Mouse (Mus musculus) ovary, postnatal 36 days (tissue): ENCODE data around the gene Speg.

Source experiments
- DNase-seq: peaks from one replicate; pipeline ENCODE4 v3.0.0; 2022; ENCODE audit warnings: low spot score, mixed read lengths

Gene Speg

GRCm38 (mm10) chr1:75374950-75375936 lies at the start of gene Speg:
Speg (plus strand) TSS chr1:75375297.
- DNase-seq: no peak

- DNase-seq: no peak
Observed at GRCm38 (mm10) chr1:75327461-75327860, 47.6 kb upstream of the Speg start.

- DNase-seq: no peak
Observed at GRCm38 (mm10) chr1:75331271-75331670, 43.8 kb upstream of the Speg start.

GRCm38 (mm10) chr1:75336461-75336860 lies 38.6 kb upstream of the Speg start:
- DNase-seq: no peak

- DNase-seq: no peak
Observed at GRCm38 (mm10) chr1:75337097-75337496, 38.0 kb upstream of the Speg start.

GRCm38 (mm10) chr1:75338091-75338694 lies 36.9 kb upstream of the Speg start:
- DNase-seq: no peak

- no peak for DNase-seq
Observed at GRCm38 (mm10) chr1:75339337-75339736, 35.8 kb upstream of the Speg start.

GRCm38 (mm10) chr1:75340519-75340918 lies 34.6 kb upstream of the Speg start:
- DNase-seq: no peak

- peak; percentile 45 for DNase-seq
Observed at GRCm38 (mm10) chr1:75342874-75343416, 32.2 kb upstream of the Speg start.

- no peak for DNase-seq
Observed at GRCm38 (mm10) chr1:75344291-75345035, 30.6 kb upstream of the Speg start.

- no peak for DNase-seq
Observed at GRCm38 (mm10) chr1:75345036-75345935, 29.8 kb upstream of the Speg start.

GRCm38 (mm10) chr1:75347279-75347678 lies 27.8 kb upstream of the Speg start:
- DNase-seq: no peak

- no peak for DNase-seq
Observed at GRCm38 (mm10) chr1:75349275-75349674, 25.8 kb upstream of the Speg start.

- no peak for DNase-seq
Observed at GRCm38 (mm10) chr1:75357261-75357660, 17.8 kb upstream of the Speg start.

- DNase-seq: no peak
Observed at GRCm38 (mm10) chr1:75358009-75358408, 17.1 kb upstream of the Speg start.

GRCm38 (mm10) chr1:75359346-75359745 lies 15.8 kb upstream of the Speg start:
- DNase-seq: no peak

GRCm38 (mm10) chr1:75360112-75361031 lies 14.7 kb upstream of the Speg start, which contains the start of gene Des:
Des (plus strand) TSS chr1:75360329.
- DNase-seq: peak; percentile 42

- DNase-seq: no peak
Observed at GRCm38 (mm10) chr1:75361123-75361522, 14.0 kb upstream of the Speg start.

- DNase-seq: no peak
Observed at GRCm38 (mm10) chr1:75361750-75362149, 13.3 kb upstream of the Speg start.

- no peak for DNase-seq
Observed at GRCm38 (mm10) chr1:75363868-75364267, 11.2 kb upstream of the Speg start.
